Mouse (Mus musculus) left cerebral cortex, postnatal 36 days (tissue): ENCODE results near the gene Hoxd12. TPM values are rescaled to one million over a fixed set of nuclear protein-coding genes. Genes with fewer than 3 reads are reported as not detected.

Experiments used
- DNase-seq, 2 experiments: peaks; one replicate each; pipeline ENCODE4 v3.0.0; 2021 to 2022; ENCODE audit warnings: low spot score in 2 of 2, mixed read lengths in 1 of 2
- intact Hi-C: fragments of 180-260 bp; cut with DNase I; formaldehyde crosslinking; loops from one replicate; pipeline ENCODE4 v1.15.1; 2025
- total RNA-seq, 2 experiments: library from RNA; stranded (reverse); gene quantifications; 2 replicates each; pipeline ENCODE4 v1.2.3; 2021

Gene Hoxd12
- total RNA-seq, 2 experiments from 2014 or later = not detected

DNA sequence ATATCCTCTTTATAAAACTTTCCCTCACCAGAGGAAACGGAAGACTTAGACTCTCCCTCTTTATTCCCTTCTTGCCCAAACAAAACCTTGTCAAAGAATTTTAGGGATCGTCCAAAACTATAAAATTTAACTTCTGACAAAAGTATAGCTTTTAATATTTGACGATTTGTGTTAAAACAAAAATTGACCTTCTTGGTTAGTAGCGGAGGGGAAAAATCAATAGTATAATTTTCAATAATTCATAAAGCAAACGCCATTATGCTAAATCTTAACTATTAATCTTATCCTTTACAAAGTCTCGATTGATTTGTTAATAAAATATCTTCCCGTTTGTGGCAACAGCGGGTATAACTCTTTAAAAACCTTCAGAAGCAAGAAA is 15.5 kb downstream of the Hoxd12 start:
- DNase-seq = no peak
- intact Hi-C loops = loop anchor here (5.0 kb wide), 1 partner anchor 42 kb away; no protein-coding TSS in a partner anchor

DNA sequence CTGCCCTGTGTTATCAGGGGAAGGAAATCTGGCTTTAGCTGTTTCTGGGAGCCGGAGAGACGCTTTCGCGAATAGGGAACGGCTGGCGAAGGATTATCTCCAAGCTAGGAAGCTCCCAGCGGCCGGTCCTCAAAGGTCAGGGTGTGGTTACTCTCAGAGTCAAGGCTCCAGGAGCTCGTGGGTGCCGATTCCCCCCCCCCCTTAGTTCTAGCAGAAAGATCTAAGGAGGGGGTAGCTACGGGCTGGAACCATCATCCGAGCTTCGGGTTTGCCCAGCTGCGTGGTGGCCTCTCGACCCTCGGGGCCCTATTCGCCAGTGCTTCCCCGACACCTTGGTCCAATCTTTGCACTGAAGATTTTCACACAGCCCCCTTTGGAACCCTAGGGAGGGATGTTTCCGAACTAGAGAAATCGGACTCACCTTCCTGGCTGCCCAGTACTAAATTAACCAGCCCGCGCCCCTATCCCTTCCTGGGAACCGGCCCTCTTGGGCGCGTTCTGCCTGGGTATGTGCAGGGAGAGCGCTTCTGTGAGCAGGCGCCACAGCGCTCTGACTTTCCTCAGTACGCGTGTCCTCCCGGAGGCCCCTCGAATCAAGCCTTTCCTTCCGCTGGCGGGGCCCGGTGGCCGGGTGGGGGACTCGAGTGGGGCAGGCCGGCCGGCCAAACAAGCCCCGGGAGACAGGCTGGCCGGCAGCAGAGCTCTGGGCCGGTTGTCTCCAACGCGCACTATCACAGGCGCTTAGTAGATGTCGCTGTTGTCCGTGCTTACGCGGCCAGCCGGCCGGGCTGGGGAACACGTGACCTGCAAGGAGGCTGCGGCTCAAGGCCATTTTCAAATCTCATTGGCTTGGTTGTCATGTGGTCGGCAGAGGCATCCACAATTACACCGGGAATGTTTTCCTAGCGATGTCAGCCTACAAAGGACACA is 16.5 kb downstream of the Hoxd12 start, which contains the start of gene Hoxd10:
Gene Hoxd10 (plus strand): TSS at position 903 of the 930 bp plus-strand sequence.
- no peak for DNase-seq
- intact Hi-C loops = loop anchor here (5.0 kb wide), 1 partner anchor 41 kb away; no protein-coding TSS in a partner anchor

DNA sequence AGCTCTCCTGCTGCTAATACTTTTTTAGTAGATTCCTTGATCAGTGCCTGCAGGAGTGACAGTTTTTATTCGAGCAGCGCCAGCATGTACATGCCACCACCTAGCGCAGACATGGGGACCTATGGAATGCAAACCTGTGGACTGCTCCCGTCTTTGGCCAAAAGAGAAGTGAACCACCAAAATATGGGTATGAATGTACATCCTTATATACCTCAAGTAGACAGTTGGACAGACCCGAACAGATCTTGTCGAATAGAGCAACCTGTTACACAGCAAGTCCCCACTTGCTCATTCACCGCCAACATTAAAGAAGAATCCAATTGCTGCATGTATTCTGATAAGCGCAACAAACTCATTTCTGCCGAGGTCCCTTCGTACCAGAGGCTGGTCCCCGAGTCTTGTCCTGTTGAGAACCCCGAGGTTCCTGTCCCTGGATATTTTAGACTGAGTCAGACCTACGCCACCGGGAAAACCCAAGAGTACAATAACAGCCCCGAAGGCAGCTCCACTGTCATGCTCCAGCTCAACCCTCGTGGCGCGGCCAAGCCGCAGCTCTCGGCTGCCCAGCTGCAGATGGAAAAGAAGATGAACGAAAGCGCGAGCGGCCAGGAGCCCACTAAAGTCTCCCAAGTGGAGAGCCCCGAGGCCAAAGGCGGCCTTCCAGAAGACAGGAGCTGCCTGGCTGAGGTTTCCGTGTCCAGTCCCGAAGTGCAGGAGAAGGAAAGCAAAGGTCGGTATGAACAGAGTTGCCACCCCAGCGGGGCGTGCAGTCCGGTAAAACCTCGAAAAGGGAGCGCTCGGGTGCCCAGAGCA is 17.4 kb downstream of the Hoxd12 start:
- no peak for DNase-seq
- intact Hi-C loops = loop anchor here (5.0 kb wide), 1 partner anchor 40 kb away; no protein-coding TSS in a partner anchor

DNA sequence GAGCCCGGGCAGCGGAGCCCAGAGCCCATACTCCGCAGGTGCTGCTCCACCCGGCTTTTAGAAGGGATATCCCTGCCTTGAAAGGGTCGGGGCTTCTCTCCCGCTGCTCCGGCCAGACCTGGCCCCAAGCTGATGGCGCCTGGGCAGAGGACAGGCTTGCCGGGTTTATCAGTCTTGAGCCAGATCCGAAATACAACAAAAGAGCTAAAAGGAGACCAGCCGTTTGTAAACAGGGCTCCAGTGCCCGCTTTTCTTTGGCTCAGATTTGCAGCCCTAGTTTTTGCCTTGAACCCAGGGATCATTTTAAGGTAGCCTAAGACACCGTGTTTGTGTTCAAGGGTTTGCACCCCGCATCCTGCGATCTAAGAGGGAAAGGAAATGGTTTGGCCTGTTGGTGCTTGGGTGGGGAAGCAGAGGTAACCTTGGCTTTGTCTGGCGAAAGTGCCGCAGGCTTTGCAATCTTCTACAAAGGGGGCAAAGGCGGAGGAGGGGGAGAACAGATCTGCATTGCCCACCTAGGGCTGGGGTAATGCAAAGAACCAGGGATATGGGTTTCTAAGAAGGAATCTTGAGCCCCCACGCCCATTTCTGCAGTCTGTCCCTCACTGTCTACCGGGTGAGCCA is 18.1 kb downstream of the Hoxd12 start:
- no peak for DNase-seq
- intact Hi-C loops = loop anchor here (5.0 kb wide), 1 partner anchor 39 kb away; no protein-coding TSS in a partner anchor

DNA sequence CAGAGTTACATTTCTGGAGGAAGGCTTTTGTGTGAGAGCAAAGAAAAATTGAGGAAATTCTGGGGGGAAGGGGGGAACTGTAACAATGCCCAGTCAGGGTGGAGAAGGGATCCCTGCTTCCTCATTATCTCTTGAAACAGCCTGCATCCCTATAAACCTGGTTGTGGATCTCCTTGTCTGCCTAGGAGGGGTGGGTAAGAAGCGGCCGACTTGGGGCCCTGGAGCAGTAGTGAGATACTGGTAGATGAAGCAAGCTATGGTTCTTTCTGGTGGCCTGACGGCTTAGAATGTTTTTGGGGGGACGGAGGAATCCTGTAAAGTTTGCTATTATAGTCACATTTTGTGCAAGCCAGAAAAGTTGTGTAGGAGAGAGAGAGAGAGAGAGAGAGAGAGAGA is 18.6 kb downstream of the Hoxd12 start:
- intact Hi-C loops = loop anchor here (5.0 kb wide), 1 partner anchor 39 kb away; no protein-coding TSS in a partner anchor
- no peak for DNase-seq

DNA sequence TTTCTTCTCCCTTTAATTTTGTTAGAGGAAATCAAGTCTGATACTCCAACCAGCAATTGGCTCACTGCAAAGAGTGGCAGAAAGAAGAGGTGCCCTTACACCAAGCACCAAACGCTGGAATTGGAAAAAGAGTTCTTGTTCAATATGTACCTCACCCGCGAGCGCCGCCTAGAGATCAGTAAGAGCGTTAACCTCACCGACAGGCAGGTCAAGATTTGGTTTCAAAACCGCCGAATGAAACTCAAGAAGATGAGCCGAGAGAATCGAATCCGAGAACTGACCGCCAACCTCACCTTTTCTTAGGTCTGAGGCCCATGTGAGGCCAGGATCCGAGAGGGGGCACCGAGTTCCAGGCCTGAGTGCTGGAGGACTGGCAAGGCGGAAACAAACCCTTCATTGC is 19.3 kb downstream of the Hoxd12 start:
- intact Hi-C loops = loop anchor here (5.0 kb wide), 1 partner anchor 38 kb away; no protein-coding TSS in a partner anchor
- no peak for DNase-seq

DNA sequence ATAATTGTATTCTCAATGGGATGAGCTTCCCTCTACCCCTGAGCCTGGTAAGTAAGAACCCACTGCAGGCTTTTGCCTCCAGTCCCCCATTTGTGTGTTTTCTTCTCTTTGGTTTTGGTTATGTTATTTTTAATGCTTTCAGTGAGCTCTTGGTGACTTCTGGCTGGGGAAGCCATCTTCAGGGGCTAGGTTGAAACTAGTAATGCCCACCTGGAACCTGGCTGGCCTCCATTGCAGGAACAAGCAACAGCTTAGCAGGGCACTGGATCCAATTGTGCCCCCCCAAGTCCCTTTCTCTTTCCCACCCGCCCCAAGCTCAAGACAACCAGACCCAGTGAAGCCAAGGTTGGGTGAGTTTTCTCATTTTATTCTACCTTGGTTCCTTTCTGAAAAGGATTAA is 20.6 kb downstream of the Hoxd12 start:
- no peak for DNase-seq
- intact Hi-C loops = no loop called here

DNA sequence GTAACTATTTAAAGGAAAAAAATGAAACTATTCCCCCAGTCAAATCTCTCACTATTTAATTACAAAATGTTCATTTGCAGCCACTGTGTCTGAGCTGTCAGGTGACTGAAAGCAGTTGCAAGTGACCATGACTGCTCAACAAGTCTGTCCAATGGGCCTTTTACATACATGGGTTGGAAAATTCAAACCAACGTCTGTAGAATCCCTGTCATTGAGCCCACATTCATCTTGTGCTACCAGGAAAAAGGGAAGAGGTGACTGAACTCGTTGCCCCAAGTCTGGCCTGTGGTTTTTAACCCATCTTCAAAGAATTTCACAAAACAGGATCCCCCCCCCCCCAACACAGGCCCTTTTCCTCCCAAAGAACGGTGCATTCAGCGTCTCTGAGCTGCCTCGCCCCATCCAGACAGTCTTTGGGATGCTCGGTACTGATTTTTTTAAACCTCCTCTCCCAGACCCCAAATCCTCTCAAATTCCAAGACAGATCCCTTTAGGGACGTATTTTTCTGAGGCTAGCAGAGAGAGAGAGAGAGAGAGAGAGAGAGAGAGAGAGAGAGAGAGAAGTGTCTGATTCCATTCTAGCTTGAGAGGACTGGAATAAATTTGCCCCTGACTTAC is 21.1 kb downstream of the Hoxd12 start:
- intact Hi-C loops = no loop called here
- DNase-seq = no peak

DNA sequence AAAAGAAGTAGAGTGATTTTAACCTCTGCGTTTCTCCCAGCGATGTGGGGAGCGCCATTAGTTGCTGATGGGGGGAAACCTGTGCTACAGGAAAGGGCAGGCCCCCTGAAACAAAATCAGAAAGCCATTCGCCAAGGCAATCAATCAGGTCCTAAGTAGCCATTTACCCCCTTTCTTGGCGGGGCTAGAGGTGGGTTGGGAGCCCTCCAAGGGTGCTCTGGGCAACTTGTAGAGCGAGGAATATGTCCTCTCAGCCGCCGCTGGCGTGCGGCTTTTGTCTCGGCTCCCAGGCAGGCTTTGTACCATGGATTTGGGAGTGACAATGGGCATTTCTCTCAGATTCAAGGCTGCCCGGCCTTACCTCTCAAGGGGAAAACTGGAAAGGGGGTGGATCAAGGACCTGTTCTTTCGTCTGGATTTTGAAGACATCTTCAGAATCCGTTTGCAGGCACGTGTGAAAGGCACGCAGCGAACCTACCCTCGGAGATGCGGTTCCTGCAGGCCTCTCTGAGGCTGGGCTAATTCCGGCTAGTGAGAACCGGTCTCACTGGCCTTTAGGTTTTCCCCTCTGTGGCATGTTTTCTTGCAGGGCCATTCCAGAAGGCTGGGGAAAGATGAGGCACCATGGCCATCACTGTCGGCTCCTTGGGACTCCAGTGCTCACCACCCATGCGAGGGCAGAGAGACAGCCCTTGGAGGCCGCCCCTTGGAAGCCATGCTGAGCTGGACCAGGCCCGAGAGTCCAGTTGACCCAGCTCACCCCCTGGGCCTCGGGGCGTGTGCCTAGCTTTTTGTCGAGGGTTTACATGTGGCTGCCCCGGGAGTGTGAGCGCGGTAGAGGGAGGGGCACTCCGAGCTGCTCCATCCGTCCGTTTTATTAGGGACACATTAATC is 21.9 kb downstream of the Hoxd12 start:
- intact Hi-C loops = no loop called here
- no peak for DNase-seq

DNA sequence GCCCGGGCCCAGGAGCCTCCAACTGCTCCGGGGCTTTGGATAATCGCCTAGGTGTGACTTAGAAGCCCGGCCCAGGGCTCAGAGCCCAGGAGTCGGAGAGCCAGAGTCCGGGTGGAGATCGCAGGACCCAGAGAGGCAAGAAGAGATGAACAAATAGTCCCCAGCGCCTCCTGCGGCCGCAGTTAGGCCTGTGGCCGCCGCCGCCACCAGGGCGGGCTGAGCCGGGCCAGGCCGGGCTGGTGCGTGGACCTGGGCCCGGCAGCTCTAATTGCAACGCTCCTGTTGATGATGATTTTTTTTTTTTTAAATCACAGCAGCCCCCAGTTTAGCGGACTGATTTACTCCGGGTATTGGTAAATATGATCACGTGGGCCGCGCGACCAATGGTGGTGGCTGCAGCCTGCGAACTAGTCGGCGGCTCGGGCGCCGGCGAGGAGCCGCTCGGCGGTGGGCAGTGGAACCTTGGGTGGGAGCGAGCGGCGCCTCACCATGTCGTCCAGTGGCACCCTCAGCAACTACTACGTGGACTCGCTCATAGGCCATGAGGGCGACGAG is 22.8 kb downstream of the Hoxd12 start, which contains the start of gene Hoxd9:
Gene Hoxd9 (plus strand): TSS at position 161 of the 555 bp plus-strand sequence.
- intact Hi-C loops = no loop called here
- no peak for DNase-seq

DNA sequence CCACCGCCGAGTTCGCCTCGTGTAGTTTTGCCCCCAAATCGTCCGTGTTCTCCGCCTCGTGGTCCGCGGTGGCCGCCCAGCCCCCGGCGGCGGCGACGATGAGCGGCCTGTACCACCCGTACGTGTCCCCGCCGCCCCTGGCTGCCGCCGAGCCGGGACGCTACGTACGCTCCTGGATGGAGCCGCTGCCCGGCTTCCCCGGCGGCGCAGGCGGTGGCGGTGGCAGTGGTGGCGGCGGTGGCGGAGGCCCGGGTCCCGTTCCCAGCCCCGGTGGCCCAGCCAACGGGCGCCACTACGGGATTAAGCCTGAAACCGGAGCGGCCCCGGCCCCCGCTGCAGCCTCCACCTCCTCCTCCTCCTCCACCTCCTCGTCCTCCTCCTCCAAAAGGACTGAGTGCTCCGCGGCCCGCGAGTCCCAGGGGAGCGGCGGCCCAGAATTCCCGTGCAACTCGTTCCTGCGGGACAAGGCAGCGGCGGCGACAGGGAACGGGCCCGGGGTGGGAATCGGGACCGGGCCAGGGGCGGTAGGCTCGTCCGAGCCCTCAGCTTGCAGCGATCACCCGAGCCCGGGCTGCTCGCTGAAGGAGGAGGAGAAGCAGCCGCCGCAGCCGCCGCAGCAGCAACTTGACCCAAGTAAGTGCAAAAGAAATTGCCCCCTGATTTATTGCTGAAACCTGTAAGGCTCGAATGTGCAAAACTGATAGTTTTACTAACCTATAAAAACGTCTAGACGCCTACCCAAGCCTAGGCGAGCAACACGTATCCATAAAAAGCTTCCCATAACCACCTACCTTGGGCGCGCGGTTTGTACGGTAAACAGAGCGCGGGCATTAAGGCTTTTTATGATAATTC is 23.6 kb downstream of the Hoxd12 start:
- intact Hi-C loops = no loop called here

DNA sequence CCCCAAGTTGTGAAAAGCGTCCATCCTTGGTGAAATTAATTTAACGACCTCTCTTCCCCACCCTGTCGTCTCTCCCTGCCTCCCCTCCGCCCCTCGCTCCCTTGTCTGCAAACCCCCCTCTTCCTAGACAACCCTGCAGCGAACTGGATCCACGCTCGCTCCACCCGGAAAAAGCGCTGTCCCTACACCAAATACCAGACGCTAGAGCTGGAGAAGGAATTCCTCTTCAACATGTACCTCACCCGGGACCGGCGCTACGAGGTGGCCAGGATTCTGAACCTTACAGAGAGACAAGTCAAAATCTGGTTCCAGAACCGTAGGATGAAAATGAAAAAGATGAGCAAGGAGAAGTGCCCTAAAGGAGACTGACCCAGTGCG is 24.2 kb downstream of the Hoxd12 start:
- intact Hi-C loops = no loop called here
- no peak for DNase-seq

More for the DNA sequence above, 23.6 kb downstream of the Hoxd12 start:
- DNase-seq = no peak

DNA sequence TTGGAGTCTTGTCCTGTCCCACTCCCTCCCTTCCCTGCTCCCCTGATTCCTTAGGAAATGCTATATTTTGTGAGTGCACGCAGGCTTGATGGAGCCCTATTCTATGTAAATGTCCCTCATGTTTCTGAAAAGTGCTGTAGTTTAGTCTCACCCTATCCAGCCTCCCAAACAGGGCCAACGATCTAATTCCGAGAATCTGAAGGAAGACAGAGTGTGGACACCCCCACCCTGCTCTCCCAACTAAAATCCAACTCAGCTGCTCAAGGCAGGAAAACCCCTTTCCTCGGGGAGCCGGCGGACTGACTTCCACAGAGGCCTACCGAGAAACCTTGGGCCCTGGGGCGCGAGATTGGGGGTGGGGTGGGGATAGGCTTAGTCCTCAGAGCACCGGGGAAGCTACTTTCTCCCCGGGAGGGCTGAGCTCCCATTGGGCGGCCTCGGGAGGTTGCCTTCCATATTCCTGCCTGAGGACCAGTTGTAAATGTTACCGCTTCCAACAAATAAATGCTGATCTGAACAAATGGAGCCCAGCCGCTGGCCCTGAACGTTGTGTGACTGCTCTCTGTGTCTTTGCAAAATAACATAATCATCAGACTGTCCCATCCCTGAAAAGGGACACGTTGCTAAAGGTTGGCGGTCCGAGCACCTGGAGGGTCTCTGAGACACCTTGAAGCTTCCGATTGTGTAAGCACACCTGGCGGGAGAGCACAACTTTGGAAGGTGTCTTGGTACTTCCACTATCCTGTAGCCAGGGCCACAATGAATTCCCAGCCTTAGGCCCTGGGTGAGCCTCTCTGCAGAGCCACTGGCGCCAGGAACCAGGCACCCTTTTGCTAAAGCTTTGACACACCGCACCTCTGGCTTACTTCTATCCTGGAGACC is 25.1 kb downstream of the Hoxd12 start:
- intact Hi-C loops = loop anchor here (5.0 kb wide), 2 partner anchors 357 to 452 kb away; no protein-coding TSS in a partner anchor
- no peak for DNase-seq

DNA sequence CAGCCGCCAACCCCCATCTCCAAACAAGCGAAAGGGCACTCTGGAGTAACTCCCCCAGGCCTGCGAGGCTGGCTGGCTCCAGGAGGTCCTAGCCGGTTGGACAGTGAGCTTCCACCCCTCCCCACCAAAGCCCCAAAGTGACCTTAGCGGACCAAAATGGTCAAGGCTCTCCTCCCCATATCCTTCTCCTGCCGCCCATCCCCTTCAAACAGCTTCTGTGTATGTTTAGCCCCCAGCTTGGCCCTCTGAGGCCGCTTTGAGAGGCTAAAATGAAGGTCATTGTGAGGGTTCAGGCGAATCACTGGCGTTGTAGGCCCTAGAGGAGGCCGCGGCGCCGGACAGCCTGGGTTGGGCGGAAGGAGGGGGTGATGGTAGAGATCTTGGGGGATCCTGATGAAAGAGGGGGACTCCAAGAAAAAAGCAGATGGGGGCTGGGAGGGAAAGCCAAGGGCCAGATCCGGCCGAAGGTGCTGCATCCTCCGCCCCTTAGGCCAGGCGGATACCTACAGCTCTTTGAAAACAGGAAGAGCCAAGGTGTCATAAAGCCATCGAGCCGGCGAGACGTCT is 25.8 kb downstream of the Hoxd12 start:
- intact Hi-C loops = loop anchor here (5.0 kb wide), 2 partner anchors 357 to 452 kb away; no protein-coding TSS in a partner anchor
- DNase-seq = no peak

DNA sequence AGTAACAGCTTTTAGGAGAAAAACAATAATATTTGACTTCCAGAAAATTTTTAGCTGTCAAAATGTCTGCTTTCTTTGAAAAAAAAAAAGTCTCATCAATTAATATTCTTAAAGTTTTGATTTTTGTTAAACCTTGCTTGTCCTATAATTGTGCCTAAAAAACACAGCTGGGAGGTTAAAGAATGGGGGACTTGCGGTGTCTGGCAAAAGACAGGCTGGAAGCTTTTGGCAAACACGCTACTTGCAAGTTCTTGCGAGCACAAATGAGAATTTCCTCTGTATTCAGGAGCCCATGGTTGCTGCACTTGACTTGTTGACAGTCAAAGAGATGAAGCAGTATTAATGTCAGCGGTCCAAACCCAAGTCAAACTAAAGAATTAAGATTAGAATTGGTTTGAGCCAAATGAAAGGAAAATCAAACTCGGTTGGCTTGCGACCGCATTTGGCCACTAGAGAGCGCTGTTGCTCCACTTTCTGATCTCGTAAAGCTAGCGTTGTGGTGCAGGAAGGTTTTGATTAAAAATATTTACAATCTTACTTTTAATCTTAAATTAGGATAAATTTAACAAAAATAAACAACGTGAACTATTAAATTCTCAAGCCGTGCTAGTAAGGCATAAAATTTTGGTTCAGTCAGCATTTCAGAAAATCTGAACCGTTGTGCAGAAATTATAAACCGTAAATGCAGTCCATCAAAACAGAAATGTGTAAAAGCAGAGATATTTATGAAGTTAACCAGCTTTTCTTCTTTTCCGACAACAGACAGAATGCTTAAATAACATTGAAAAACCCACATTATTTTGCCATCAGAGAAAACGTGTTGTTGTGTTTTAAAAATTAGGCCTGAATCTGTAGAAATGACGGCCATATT is 27.4 kb downstream of the Hoxd12 start:
- peak; percentile 65 to 78 for DNase-seq
- intact Hi-C loops = loop anchor here (1.0 to 5.0 kb wide), 5 partner anchors 355 to 887 kb away; no protein-coding TSS in a partner anchor
